Mouse (Mus musculus): ENCODE measurements around the gene Postn.

Postn gene

GRCm38 (mm10) chr3:54420189-54420928, 59.5 kb downstream of the Postn start:
- DNase-seq (ENCODE audit: low spot score in 2 of 2) = no peak

- DNase-seq (ENCODE audit: low spot score in 2 of 2) = no peak
Measured at GRCm38 (mm10) chr3:54420983-54421382, 60.1 kb downstream of the Postn start.

- DNase-seq (ENCODE audit: low spot score in 2 of 2) = no peak
Measured at GRCm38 (mm10) chr3:54421666-54422065, 60.8 kb downstream of the Postn start.

- DNase-seq (ENCODE audit: low spot score in 2 of 2) = no peak
Measured at GRCm38 (mm10) chr3:54424146-54424545, 63.2 kb downstream of the Postn start.

GRCm38 (mm10) chr3:54431663-54432062, 70.8 kb downstream of the Postn start:
- no peak for DNase-seq (ENCODE audit: low spot score in 2 of 2)

GRCm38 (mm10) chr3:54432167-54432566, 71.3 kb downstream of the Postn start:
- no peak for DNase-seq (ENCODE audit: low spot score in 2 of 2)

- DNase-seq (ENCODE audit: low spot score in 2 of 2) = no peak
Measured at GRCm38 (mm10) chr3:54432605-54433004, 71.7 kb downstream of the Postn start.

- no peak for DNase-seq (ENCODE audit: low spot score in 2 of 2)
Measured at GRCm38 (mm10) chr3:54434571-54434970, 73.7 kb downstream of the Postn start.

- DNase-seq (ENCODE audit: low spot score in 2 of 2) = no peak
Measured at GRCm38 (mm10) chr3:54436373-54436964, 75.6 kb downstream of the Postn start.

All from spleen, postnatal 4 days (tissue).